Mouse (Mus musculus): ENCODE measurements at regions not wholly inside any gene's neighbourhood (a gene's known extent, or its start where the extent isn't known, plus 50 kb on each side); places are given as distances from the start of the nearest gene placed in this dataset.
"Not testable (repeated sequence)": the region's sequence is repeated elsewhere in the genome, so short reads cannot be mapped to it uniquely, and the experiment has no call there.

DNA sequence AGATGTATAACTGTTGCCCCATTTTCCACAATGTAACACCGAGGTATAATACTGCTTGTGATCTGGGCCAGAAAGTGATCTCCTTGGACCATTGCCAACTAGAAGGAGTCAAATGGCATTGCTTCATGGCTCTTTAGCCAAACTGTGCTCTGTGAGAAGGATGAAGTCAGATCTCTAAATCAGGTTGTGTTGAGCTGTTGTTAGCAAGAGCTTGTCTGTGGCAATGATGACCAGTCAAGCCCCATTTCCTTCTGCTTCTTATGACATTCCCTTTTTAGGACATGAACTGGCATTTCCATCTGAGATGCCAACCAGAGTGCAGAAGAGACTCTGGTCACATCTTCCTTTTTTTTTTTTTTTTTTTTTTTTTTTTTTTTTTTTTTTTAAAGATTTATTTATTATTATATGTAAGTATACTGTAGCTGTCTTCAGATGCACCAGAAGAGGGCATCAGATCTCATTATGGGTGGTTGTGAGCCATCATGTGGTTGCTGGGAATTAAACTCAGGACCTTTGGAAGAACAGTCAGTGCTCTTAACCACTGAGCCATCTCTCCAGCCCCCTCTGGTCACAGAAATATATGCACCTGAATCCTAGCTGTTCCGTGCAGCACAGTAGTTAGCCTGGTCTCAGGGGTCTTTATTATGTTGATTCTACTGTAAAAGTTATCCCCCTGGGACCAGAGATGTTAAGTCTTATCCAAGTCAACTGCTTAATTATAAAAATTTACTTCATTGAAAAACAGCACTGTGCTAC lies 1329.4 kb upstream of the A1bg start:
- not testable (repeated sequence) for DNase-seq (ENCODE audit: low spot score)

DNA sequence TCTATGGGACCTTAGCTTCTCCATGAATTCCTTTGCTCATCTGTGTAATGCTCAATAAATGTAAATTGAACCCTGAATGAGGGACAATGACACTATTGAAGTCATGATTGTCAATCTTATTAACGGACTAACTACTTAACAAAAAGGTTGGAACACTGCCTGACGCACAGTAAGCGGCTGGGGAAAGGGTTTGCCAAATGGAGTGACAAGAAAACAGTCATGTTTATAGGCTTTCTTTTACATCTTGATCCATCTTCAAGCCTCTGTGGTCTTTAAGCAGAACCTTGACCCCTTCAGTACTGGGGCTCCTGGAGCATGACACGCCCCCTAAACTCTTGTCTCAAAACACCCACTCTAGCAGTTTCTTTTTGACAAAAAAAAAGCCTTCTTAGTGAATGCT lies 1326.6 kb upstream of the A1bg start:
- no peak for DNase-seq (ENCODE audit: low spot score)

DNA sequence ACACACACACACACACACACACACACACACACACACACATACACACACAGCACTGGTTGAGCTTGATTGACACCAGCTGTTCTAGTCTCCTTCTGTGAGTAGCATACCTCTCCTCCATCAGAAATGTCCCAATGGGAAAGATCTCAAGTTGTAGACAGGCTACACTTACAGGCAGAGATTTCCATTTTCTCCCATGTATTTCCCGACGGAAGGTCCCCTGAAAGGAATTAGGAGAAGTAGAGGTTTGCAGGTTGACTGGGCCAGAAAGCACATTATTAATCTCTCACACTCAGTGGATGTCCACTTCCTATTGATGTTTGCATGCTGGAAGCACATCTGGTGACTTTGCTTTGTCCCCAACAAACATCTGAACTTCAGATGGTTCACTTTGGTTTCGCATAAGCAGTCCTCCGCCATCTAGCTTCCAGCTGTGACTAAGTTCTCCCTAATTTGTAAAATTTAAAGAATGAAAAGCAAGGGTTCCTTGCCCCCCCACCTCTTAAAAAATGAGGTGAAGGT lies 1323.8 kb upstream of the A1bg start:
- no peak for DNase-seq (ENCODE audit: low spot score)

DNA sequence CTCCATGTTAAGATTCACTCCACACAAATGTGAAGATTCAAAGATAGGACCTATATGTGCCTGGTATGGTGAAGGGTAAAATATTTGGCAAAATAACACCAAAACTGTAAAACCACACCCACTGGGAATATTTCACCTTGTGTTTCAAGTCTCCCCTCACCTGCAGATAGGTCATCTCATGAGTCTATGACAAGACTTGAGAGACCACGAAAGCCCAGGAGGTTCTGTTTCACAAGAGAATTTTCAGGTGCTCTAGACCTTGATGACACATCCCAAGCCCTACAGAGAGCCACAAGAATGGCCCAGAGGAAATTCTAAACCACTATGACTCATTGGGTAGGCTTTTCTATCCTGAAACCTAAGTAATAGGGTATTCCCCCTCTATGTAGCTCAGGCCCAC lies 1322.4 kb upstream of the A1bg start:
- no peak for DNase-seq (ENCODE audit: low spot score)

DNA sequence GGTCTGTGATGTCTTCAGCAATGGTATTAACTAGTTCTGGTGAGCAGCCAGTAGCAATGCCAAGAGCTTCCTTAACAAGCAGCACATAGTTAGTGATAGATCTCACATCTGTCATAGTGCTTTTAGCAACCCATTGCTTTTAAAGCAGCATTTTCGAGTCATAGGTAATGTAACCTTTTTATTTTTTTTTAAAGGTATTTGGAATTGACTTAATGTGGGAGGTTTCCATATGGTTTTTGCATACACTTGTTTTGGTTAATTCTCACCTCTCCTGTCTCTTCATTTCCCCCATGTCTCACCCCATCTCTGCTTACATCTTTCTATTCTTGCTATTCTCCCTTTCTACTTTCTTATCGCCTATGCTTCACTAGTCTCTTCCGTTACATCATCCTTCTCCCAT lies 1322.0 kb upstream of the A1bg start:
- no peak for DNase-seq (ENCODE audit: low spot score)

DNA sequence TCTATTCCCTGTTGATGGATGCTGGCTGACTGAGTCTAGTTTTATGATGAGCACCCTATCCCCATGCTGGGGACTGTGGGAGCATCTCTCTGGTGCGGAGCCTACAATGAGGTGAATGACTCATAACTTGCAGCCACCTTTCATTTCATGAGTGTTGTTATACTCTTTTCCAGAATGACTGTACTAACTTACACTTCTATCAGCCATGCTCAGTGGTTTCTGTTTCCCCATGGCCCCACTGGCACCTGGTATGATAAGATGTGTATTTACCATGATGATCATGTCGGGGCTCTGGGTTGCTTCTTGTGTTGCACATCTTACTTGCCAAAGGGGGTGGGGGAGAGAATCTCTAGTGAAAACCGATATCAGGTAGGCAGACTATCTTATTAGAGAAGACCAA lies 1317.2 kb upstream of the A1bg start:
- no peak for DNase-seq (ENCODE audit: low spot score)

DNA sequence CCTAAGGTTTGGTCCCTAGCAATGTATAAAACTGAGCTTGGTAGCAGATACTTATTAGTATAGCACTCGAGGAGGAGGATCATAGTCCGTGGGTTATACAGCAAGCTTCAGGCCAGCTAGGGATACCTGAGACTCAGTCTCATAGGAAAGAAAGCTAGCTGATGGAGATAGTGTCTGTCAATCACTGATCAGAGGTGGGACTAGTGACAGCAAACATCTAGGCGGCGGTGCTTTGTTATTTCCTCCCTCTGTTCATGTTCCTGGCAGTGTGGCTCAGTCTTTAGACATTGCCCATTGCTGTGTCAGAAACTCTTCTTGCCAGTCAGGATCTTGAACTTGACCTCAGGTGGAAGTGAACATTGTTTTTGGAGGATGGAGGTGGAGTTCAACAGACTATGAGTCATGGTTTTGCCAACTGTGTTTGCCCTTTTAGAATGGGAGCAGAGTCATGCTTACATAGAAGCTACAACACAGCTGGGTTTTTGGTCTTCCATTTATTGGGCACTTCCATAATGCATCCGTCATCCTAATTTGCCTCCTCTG lies 1315.8 kb upstream of the A1bg start:
- no peak for DNase-seq (ENCODE audit: low spot score)

DNA sequence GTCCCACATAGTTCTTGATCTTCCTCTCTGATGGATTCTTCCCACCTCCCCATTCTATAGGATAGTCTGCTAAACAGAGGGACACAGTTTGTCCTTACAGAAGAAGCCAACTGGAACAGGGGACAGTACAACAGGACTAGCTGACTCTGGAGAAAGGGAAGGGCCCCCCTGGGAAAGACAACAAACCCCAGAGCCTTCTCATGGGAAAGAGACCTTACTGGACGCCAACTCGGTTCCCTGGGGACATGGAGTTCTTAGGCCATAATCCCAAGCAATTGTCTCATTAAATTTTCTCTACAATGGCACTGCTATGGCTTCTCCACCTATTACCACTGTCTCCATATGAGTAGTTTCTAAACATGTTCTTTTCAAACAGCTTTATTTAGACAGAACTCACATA lies 1313.2 kb upstream of the A1bg start:
- no peak for DNase-seq (ENCODE audit: low spot score)

DNA sequence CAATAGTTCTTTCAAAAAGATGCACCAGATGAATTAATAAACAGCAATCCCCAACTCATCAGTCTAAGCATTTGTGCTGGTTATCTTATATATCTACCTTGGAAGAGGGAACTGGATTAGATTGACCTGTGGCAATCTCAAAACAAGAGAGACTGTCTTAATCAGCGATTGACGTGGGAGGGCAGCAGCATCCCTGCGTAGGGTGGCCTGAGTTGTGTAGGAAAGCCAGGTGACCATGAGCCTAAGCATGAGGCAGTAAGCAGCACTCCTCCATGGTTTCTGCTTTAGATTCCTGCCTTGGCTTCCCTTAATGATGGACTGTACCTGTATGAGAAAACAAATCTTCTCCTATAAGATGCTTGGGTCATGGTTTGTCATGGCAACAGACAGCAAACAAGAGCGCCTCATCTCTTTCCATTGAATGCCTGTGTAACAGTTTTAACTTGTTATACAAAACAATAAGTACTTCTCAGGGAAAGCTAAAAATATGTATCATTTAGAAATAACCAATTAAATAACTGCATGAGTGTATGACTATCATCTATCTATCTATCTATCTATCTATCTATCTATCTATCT lies 1311.5 kb upstream of the A1bg start:
- DNase-seq (ENCODE audit: low spot score) = no peak

DNA sequence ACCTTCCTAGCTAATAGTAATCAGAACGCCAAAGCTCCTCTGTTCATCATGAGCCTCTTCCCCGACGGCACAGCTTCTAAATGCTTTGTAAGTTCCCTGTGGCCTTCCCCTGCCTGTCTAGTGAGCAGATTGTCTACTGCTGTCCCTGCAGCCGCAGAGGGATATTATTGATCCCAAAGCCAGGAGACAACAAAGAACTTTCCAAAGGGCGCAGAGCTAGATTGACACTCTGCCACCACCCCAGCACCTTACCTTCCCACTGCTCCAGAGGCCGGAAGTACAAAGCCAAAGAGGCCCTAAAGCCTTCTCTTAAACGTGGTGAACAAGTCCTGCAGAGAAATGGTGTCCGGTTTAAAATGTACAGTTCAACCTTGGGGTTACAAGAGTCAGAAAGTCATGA lies 1310.3 kb upstream of the A1bg start:
- DNase-seq (ENCODE audit: low spot score) = no peak

DNA sequence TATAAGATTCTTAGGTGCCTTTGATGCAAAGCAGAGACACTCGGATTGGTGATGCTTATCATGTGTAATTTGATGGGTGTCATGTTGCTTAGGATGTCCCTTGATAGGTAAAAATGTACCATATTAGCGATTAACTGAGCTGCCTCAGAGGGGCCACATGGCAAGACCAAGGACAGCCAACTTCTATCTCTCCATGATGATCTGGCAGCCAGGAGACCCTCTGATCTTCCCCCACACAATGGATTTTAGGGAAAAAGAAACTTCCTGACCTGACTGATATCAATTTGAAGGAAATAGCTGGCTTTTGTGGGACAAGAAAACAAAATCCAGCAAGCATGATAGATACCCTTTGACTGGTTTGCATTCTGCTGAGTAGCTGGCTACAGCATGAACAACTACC lies 1308.9 kb upstream of the A1bg start:
- no peak for DNase-seq (ENCODE audit: low spot score)

DNA sequence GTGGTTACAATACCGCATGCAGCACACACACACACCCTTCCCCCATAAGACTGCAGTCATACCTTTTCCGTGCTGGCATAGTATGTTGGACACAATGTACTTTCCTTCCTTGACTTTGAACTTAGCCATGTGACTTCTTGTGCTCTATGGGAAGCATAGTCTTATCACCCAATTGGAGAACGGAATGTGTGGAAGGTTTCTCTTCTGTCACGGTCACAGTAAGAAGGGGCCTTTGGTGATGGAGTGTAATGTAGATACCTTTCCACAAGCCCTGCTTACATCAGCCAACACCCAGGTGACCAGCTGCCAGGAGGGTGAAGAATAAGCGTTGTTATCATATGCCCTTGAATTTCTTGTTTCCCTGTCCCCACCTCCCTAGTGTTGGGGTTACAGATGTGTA lies 1308.0 kb upstream of the A1bg start:
- no peak for DNase-seq (ENCODE audit: low spot score)

DNA sequence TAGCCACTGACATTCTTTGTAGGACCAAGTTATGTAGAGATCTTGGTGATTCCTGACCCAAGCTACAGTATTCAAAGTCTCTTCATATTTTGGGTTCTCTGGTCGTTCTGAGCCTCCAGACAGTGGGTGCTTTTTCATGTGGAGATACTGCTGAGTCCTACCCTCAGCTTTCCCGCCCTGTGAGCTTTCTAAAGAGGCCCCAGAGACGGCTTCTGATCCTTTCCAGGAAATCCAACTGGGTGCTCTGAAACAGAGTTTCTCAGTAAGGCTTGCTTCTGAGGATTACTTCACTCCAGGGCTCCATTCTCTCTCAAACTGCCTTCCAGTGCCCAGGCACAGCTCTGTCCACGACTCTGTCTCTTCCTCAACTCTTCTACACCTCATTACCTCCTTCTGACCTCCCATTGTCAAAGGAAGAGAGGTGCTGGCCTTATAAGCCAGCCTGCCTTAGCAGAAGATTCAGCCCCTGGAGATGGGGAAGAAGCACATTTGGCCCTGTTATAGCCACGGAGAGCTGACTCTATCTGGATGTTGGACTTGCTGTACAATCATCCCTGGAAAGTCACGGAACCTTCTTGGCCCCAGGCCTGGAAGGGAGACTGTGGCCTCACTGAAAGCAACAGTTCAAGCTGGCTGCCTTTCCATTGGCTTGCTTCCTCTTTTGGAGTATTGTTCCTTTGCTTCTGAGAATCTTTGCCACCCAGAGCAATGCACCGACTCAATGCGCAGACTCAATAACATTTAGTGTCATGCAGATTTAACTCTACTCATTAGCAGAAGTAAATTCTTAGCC lies 1306.9 kb upstream of the A1bg start:
- DNase-seq (ENCODE audit: low spot score) = no peak

DNA sequence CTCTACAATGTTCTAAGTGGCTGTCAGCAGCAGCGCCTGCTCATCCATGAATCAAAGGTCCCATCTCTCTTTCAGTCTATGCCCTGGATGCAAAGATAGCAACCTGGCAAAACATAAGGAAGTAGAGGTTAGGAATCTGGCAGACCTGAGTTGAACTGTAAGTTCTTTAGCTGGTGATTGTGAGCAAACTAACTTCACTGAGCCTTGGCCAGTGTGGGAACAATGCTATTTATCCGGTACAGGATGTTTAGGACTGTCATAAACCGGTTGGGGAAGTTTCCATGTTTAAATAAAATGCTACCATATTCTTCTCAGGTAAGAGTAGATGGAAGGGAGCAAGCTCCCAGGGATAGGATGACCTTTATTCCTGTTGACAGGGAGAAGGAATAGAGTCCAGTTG lies 1306.2 kb upstream of the A1bg start:
- no peak for DNase-seq (ENCODE audit: low spot score)

DNA sequence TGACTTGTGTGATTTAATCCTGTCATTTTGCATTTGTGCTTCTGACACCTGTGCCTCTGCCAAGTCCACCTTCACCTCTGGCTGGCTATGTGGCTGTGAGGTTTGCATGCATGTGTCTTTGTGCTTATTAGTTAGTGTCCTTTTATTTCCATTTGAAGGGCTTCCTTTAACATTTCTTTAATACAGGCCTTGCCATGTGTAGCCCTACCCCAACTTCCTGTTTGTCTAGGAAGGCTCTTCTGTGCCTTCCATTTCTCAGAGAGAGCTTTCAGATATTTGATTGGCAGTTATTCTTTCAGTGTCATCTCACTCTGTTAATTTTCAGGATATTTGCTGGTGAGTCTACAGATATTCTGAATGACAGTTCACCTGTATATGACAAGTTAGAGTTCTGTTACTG lies 1302.0 kb upstream of the A1bg start:
- no peak for DNase-seq (ENCODE audit: low spot score)

DNA sequence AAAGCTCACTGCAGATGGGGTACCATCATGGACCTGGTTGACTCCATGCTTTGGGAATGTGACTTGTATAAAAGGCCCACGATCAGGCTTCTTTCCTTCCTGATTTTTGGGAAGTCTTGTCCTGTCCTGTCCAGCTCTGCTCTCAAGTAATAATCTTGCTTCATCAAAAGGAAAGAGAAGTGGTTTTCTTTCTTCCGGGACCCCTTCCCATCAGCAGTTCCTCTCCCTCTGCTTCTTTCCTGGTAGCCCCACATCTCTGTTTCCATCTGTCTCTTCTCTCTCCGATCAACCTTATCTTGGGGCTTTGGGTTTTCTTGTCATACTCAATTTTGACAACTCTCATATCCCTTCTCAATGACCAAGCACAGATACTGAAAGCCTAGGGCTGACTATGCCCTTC lies 1301.4 kb upstream of the A1bg start:
- DNase-seq (ENCODE audit: low spot score) = no peak

DNA sequence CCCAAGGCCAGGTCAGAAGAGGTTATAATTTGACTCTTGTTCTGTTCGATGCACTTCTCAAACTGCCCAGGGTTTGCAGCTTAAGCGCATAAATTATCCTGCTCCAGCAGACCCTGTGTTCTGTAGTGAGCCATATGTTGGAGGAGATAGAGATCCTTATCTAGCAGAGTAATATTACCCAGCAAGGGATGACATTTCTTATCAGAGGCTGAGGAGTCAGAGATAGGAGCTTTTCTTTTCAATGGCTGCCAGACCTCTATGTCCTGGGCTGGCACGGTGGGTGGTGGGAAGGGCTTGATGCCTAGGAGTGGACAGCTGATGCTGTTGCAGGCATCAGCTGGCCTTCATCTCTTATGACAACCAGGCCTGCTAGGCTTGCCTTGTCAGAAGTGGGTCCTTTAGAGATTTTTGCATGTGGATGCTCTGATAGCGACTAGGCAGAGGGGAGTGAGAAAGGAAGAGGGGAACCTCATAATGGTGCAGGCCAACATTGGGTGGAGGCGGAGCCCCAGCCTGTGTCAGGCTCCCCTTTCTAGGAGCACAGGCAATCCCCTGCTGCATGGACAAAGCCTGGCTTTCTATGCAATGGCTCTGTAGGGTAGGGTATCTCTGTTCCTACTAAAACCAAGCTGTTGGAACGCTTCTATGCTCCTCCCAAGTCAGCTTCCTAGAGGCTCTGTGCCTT lies 1300.5 kb upstream of the A1bg start:
- DNase-seq (ENCODE audit: low spot score) = no peak

DNA sequence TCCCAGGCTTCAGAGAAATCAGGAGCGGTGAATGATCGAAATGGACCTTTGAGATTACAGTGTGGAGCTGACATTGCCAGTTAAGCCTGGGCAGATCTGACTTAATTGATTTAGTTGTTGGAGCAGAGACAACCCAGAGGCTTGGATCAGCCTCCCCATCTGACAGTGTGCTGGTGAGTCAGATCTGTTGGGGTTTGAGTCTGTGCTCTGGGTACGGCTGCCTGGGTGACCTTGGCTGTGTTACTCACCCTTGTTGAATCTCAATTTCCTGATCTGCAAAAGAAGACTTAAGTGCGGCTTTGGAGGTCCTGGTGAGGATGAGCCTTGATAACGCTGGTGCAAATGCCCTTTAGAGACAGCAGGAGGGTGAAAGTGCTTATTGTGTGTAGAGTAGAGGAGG lies 1299.9 kb upstream of the A1bg start:
- no peak for DNase-seq (ENCODE audit: low spot score)

DNA sequence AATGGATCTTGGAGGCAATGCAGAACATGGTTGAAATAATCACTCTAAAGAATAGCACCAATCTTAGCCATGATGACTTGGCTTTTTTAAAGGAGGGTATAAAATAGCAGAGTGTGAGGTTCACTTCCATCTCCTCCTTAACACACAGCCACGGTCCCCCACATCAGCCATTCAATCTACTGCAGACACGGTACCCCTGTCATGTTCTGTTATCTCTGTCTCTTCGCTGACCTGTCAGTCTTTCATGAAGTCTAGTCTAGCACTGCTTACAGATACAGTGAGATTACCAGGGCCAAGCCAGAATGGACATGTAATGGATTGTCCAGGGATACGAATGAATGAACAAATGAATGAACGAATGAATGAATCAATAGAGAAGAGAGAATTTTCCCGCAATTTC lies 1299.4 kb upstream of the A1bg start:
- no peak for DNase-seq (ENCODE audit: low spot score)

DNA sequence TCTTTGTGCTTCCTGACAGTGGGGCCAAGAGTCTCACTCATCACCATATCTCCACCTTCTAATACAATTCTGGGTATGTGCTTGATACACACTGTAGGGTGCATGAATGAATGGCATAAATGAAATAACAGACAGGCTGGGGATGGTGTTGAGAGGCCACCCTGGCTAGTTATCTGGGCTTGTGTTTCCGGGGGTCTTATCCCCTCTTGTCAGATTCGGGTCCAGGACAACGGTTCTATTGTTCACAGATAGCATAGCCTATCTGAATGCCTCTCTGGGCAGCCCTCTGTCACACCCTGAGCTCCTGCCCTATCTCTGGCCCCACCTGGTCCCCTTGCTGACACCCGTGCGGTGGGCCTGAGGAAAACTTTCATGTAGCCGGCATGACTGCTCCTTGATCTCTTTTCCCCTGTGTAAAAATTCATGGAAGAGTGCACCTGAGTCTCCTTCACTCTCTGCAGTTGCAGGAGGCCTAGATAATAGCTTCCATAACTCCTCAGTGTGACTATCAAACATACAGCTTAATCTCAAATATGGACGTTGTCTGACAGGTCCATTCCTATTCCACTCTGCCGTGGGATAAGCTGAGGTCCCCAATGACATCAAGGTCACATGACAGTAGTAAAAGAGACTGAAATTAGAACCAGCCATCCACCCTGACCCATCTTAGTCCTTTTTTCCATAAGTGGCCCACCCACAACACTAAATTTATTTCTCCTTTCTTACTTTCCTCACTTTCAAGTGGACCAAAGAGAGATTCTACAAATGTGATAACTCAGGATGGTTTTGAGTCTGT lies 1298.4 kb upstream of the A1bg start:
- no peak for DNase-seq (ENCODE audit: low spot score)

DNA sequence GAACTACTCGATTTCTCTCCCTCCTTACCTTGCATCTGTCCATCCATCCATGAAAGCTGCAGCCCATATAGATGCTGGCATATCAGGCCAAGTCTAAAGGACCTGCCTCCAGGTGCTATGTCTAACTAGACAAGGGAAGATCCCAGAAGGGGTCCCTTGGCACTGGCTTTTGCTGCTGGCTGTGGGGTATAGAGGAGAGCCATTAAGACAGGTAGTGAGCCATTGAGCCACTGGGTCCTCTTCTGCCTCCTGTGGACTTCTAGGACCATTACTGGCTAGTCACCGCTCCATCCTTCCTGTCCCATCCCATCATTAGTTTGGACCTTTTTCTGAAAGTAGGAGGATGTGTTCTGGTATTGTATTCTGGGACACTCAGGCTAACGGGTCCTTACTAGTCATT lies 1297.8 kb upstream of the A1bg start:
- no peak for DNase-seq (ENCODE audit: low spot score)
